Mouse (Mus musculus) mature B cell (primary cell): ENCODE measurements around the gene Cbs.
"Not testable (repeated sequence)": the region's sequence is repeated elsewhere in the genome, so short reads cannot be mapped to it uniquely, and the experiment has no call there.

ENCODE experiments used
- in situ Hi-C: fragments of 300-500 bp; cut with MboI; formaldehyde crosslinking; loops from 2 replicates; pipeline ENCODE4 v1.14.3; 2019

The Cbs gene

DNA sequence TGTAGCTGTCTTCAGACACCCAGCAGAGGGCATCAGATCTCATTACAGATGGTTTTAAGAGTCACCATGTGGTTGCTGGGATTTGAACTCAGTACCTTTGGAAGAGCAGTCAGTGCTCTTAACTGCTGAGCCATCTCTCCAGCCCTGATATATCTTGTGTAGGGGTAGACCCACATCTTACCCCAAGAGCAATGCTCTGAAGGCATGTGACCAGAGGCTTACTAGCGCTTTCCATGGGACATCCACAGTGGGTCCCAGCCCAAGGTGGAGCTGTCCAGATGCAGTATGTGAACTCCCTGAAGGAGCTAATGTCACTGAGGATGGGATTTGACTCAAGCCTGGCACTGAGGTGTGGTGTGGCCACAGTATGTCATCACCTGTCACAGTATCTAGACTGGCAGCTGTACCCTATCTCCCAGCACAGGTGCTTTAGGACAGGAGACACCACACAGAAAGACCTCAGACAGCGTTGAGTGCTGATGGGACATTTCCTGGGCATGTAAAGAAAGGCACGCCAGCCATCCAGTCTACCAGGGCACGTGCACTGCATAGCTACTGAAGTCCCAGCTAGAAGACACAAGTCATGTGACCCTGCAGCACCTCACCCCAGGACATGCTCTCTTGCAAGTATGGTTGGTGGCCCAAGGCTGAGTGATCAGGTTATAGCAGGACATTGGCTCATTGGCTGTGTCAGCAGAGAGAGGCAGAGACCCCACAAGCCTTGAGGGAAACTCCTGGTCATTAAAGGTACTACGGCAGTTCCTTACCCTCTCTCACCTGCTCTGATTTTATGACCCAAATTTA, 9.4 kb upstream of the Cbs start:
- in situ Hi-C loops = no loop called here

DNA sequence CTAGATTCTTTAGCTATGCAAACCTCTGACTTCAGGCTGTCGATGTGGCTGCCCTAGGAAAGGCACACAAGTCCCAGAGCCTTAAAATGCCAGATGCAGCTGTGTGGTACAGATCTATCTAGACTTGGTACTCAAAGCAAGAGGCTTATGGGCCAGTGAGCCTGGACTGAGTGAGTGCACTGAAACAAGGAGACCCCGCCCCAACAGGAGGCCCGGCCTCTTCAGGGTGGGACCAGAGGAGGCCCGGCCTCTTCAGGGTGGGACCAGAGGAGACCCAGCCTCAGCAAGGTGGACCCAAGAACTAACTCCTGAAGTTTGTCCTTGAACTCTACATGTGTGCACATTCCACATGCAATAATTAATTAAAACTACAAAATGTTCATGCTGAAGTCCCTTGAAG, 5.9 kb upstream of the Cbs start:
- in situ Hi-C loops = no loop called here

GRCm38 (mm10) chr17:31642331-31642730, 5.3 kb upstream of the Cbs start:
- in situ Hi-C loops = no loop called here

DNA sequence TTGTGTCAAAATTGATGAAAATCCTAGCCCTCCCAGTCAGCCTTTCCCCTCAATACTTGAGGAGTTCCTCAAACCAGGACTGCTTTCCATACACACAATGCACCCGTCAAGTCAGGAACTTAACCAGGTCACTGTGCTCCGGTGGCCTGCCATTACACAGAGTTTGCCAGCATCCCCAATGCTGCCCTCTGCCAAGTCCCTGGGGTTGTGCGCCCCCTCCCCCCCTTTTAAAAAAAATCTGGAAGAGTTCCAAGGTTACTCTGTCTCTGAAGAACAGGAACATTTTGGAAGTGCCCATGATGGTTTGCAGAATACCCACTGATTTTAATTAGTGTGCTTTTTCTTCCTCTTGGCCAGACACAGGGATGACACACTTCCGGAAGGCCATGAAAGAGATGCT, 2.6 kb upstream of the Cbs start:
- in situ Hi-C loops = no loop called here

DNA sequence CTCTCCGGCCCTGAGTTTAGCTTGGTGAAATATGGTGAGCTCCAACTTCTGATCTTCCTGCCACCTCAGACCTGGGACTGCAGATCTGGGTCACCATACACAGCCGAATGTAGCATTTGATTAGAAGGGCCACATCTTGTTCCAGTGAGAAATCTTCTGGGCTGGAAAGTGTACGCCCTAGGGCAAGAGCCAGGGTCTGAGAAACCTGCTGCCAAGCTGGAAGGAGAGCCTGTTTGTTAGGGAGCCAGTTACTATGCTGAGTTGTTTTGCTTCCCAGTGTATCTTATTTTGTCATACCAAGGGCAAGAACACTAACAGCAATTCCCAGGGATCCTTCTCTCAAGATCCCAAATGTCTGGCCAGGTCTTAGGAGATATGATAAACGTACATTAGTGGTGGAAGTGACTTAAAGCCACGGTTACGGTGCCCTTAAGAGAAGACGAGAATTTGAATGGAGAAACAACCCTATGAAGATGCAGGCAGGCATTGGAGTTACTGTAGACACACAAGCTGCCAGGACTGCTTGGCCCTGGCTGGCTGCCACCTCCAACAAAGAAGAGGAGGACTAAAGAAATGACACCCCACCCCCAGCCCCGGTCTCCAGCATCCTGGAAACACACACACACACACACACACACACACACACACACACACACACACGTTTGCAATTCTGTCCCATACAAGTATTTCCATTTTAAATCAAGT, 980 bp upstream of the Cbs start:
- in situ Hi-C loops = no loop called here

DNA sequence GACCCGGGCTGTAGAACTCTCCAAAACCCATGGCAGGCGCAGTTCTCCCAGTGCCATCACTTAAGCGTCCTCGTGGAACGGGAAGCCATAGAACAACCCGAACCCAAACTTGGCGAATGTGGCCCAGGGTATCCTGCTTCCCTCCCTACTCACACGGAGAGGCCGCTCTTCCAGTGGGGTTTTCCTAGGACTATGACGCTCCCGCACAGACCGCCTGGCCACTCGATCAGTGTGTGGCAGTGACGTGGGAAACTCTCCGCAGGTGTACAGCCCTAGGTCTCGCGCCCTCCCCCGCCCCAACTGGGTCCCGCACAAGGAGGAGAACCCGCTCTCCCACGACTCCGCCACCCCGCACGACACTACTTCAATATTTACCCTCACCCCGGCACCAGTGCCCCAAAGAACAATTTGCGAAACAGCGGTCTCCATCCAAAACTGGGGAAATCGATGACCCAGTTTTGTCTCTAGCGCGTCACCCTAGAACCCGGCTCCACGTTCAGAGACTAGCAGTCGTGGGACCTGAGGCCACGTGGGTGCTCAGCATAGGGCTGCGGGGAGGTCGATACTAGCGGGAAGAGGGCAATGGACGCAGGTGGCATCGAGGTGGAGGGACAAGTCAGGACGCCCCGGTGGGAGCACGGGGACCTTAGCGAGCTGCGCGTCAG, 629 bp downstream of the Cbs start:
- in situ Hi-C loops = no loop called here

DNA sequence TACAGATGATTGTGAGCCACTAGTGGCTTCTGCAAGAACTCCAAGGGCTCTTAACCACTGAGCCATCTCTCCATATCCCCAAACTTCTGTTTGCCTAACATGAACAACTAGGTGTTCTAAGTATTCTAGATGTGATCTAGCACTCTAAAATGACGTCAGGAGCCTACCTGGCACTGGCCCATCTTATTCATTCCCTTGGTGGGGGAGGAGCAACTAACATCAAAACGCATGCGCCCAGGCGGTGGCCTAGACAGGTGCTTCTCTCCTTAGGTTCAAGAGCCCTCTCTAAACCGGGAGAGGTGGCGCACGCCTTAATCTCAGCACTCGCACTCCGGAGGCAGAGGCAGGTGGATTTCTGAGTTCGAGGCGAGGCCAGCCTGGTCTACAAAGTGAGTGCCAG, 1.3 kb downstream of the Cbs start:
- in situ Hi-C loops = no loop called here

- in situ Hi-C loops = no loop called here
Measured at GRCm38 (mm10) chr17:31634896-31635295, 2.1 kb downstream of the Cbs start.

- in situ Hi-C loops = no loop called here
Measured at GRCm38 (mm10) chr17:31633007-31633406, 4.0 kb downstream of the Cbs start.

DNA sequence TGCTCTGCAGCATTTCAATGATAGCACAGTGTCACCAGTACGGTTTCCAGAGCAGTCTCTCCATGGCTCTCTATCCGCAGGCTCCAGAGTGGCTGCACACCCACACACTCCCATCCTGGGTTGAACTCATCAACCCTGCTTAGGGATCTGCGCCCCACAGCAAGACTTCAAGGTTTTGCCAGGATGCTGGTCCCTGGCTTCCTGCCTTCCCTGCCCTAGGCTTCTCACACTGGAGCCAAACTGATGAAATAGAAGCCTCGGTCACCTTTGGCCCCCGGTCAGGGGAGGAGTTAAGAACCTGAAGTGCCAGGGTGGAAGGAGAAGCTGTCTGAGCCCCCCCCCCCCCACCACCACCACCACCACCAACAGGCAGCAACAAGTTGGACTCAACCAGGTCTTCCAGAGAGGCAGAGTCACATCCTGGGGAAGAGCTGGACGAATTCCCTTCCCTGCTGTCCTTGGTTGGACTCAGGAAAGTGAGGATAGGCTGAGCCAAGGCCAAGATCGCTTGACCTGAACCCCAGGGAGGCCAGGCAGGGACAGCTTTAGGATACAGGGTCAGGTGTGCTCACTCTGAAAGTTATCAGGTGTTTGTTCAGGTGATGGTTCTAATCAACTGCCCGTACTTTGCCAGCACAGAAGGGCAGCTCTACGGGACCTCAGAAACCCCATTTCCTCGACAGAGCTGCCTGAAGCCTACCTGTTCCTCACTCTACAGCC, 5.8 kb downstream of the Cbs start:
- in situ Hi-C loops = no loop called here

DNA sequence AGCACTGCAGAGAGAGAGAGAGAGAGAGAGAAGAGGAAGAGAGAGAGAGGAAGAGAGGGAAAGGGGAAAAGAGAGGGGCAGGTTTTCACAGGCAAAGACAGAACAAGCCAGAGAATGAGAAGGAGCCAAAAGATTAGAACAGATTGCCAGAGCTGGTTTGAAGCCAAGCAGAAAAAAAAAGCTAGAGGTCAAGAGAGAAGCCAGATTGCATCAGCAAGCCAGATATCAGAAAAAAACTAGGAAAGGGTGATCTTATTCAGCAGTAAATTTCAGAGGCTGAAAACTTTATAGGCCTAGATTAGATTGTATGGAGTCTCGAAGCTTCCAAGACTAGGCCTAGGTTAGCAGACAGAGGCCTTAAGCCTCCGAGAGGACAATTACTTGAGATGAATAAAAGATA, 9.1 kb downstream of the Cbs start:
- in situ Hi-C loops = no loop called here

- in situ Hi-C loops = no loop called here
Measured at GRCm38 (mm10) chr17:31623101-31623500, 13.9 kb downstream of the Cbs start.

DNA sequence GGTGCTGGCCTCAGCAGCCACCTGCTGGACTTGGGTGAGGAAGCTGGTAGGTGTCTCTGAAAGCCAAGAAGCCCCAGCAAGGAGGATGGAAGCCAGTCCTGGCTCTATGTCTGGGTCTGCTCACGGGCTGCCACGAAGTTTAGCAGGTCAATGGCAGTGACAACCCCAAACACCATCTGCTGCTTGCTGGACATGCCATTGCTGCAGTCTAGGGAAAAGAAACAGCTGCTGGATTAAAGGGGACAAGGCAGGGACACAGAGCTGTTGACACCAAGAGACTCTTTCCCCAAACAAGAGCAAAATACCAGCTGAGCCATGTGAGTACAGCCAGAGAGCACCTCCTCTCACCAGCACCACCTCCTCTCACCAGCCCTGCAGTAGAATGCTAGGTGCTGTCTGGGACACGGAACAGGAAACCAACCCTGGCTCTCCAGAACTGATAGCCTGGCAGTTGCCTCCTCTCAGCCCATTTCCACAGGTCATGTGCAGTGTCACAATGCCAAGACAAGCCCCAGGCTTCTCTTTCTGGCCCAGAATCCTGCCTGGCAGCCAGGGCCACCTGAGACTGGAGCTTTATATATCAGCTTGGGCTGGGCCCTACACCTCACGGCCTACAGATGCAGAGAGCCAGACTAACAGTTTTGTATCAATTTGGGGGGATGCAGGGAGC, 23.8 kb downstream of the Cbs start:
- in situ Hi-C loops = no loop called here

DNA sequence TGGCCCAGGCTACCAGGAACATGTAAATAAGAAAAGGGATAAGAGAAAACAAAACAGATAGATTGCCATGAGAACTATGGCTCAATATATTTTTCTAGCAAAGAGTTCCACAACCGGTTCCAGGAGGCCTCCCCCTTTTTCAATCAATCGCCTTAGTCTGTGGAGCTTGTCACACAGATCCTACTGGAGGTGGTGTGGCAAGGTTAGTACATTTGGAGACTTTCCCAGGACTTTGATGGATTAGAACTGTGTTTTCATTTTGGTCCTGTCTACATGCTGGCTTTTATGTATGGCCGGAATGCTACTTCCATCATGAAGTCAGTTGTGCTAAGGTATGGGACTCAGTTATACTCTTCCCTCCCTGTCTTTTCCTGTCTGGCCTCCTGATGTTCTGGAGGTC, 27.1 kb downstream of the Cbs start:
- in situ Hi-C loops = no loop called here

GRCm38 (mm10) chr17:31609173-31609572, 27.9 kb downstream of the Cbs start:
- in situ Hi-C loops = not testable (repeated sequence)

DNA sequence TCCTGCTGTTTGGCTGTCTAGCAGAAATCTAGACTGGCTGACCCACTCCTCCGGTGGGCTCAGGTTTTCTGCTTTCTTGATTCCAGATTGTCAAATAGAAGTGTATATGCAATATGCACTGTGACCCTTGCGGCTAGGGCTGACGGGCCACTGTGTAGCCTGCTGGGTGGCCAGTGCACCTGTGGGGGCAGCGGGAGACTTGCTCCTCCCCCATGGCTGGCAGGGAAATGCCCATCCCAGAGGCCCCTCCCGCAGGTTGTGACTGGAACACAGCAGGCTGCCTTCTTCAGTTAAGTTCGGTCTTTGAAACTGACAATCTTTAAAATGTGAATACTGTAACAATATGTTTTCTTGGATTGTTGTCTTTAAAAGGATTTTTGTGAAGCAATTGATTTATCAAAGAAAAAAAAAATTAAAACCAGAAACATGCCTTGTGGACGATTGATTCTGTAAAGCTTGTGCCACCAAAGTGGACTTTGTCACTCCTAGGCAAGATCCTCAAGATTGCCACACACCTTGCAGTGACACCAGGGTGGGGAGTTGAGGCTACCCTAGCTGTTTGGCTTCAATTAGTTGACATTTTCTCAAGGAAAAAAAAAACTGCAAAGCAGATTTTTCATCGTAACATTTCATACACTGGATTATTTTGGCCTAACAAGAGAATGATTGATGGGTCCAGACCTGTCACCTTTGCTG, 29.6 kb downstream of the Cbs start:
- in situ Hi-C loops = no loop called here

DNA sequence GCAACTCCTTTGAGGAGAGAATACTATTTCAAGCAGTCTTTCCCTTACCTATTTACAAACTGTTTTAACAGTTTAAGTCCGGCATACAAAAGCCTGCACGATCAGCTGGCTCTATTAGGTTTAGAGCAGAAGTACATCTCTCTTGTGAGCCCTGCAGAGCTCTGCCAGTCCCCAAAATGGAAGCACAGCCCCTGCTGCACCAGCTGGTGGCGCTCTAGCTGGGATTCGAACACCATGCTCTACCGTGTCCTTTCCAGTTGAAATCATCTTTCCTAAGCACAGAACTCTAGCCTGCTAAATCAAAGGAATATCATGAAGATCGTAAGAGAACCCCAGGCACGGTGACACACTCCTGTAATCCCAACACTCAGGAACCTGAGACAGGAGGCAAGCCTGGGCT, 30.6 kb downstream of the Cbs start:
- in situ Hi-C loops = no loop called here

DNA sequence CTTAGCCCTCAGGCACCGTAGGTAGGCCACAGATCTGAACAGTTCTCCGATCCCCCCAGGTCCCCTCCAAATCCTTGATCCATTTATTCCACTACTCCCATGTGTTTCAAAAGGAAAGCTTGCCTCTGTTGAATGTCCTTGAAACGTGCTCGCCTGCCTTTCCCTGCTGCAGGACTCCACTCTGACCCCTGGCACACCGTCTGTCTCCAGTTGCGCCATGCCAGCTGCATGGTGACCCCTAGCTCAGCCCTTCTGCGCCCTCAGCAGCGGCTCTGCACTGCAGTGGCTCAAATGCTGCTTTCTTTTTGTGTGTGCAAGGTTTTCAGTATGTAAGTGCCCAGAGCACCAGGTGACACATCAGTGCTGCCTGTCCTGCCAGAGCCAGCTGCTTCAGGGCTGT, 38.4 kb downstream of the Cbs start:
- in situ Hi-C loops = no loop called here

- in situ Hi-C loops = no loop called here
Measured at GRCm38 (mm10) chr17:31597957-31598356, 39.1 kb downstream of the Cbs start.

GRCm38 (mm10) chr17:31595077-31595476, 42.0 kb downstream of the Cbs start:
- in situ Hi-C loops = no loop called here

GRCm38 (mm10) chr17:31594590-31594989, 42.4 kb downstream of the Cbs start:
- in situ Hi-C loops = no loop called here
